Mouse (Mus musculus) stomach, embryonic 15.5 days (tissue): Measurements from ENCODE around the gene Ahrr. TPM values are rescaled to one million over a fixed set of nuclear protein-coding genes. Genes with fewer than 3 reads are reported as not detected.

Experiments
- ATAC-seq: fragments of 200-750 bp; cut with Nextera tagmentation; 2 replicates; pipeline ENCODE4 v1.8.0; 2017; ENCODE audit warnings: low read depth, moderate number of reproducible peaks, moderate TSS enrichment; ENCODE audit not compliant: insufficient read depth, low FRiP score
- H3K27ac ChIP-seq: fragments of 300-500 bp; sonication (generic); 2 replicates; pipeline ENCODE4 v1.5.1; 2015; ENCODE audit warnings: mild to moderate bottlenecking, inconsistent platforms
- H3K27me3 ChIP-seq: fragments of 300-500 bp; sonication (generic); replicated peaks from 2 replicates; pipeline ENCODE4 v1.6.1; 2015; ENCODE audit warnings: inconsistent platforms
- H3K36me3 ChIP-seq: fragments of 300-500 bp; sonication (generic); 2 replicates; pipeline ENCODE4 v1.6.1; 2015; ENCODE audit warnings: inconsistent platforms
- H3K4me1 ChIP-seq: fragments of 300-500 bp; sonication (generic); 2 replicates; pipeline ENCODE4 v1.6.1; 2015; ENCODE audit warnings: inconsistent platforms
- H3K4me2 ChIP-seq: fragments of 300-500 bp; sonication (generic); 2 replicates; pipeline ENCODE4 v1.6.1; 2015; ENCODE audit warnings: mild to moderate bottlenecking, inconsistent platforms
- H3K4me3 ChIP-seq: fragments of 300-500 bp; sonication (generic); replicated peaks from 2 replicates; pipeline ENCODE4 v1.5.1; 2015; ENCODE audit warnings: inconsistent platforms
- H3K9ac ChIP-seq: fragments of 300-500 bp; sonication (generic); 2 replicates; pipeline ENCODE4 v1.6.1; 2015; ENCODE audit warnings: inconsistent platforms
- H3K9me3 ChIP-seq: fragments of 300-500 bp; sonication (generic); 2 replicates; pipeline ENCODE4 v1.6.1; 2016; ENCODE audit warnings: inconsistent platforms
- WGBS: fragments of 180-500 bp; shearing (Covaris S2); methylation state at CpG from one replicate; pipeline ENCODE4 v1.1.7; 2015; 5-methylcytosine and 5-hydroxymethylcytosine counted together
- polyA plus RNA-seq: library from polyadenylated mRNA; unstranded; fragments of >200 nt; fragmentation: Nextera tagmentation; extraction: Ambion mirVana; gene quantifications from 2 replicates; pipeline ENCODE4 v1.2.1, GENCODE M21; 2015

Gene Ahrr
- polyA plus RNA-seq, 1 experiment from 2014 or later = 0.50 TPM

- Histone ChIP-seq H3K9me3 (no peaks in the 10 kb centered on the region), H3K9ac (no peak overlapping the region), H3K36me3 (no peaks in the 10 kb centered on the region), H3K4me3 (no peak overlapping the region), H3K27ac (no peak overlapping the region), H3K27me3 (no peaks in the 10 kb centered on the region), H3K4me1 (no peaks in the 10 kb centered on the region), H3K4me2 (no peak overlapping the region)
- 38% methylated on average over 1 of the region's 1 CpGs for WGBS
- ATAC-seq = no peak
Observed at GRCm38 (mm10) chr13:74220659-74221058, 71.5 kb downstream of the Ahrr start.

DNA sequence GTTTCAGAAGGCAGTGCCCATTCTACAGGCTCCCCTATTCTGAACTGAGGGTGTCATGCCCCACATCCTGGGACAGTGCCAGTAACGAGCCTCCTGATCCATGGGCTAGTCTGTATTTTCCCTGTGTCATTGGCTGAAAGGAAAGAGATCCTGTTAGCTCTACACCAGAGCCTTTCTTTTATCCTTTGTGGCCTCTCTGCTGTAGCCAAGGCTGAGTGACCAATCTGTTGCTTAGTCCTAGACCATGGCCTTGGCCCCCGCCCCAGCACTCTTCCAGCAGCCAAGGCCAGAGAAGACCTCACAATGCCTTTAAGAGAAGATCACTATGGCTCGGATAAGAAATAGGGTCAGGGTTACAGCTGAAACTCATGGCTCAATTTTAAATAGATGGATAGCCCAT, 73.7 kb downstream of the Ahrr start:
- Histone ChIP-seq H3K4me2 (no peak overlapping the region), H3K36me3 (no peaks in the 10 kb centered on the region), H3K4me1 (no peaks in the 10 kb centered on the region), H3K27ac (no peak overlapping the region), H3K9me3 (no peaks in the 10 kb centered on the region), H3K9ac (no peak overlapping the region), H3K27me3 (no peaks in the 10 kb centered on the region), H3K4me3 (no peak overlapping the region)
- WGBS = 77% methylated on average over 3 of the region's 3 CpGs
- ATAC-seq = no peak

GRCm38 (mm10) chr13:74208986-74209345, 83.2 kb downstream of the Ahrr start:
- peak overlapping the region; percentile 65 for H3K4me2 ChIP-seq
- H3K9ac ChIP-seq = peak overlapping the region; percentile 74
- H3K27ac ChIP-seq = peak overlapping the region; percentile 90
- 0 out of 2 replicates have a peak, but pooled peaks cover 7% of the 10 kb centered on the region for H3K4me1 ChIP-seq
- H3K4me3 ChIP-seq = peak overlapping the region; percentile 87
- H3K9me3 ChIP-seq = no peaks in the 10 kb centered on the region
- H3K27me3 ChIP-seq = no peaks in the 10 kb centered on the region
- 0 out of 2 replicates have a peak, but pooled peaks have one; percentile 40 for ATAC-seq
- 15% methylated on average over 12 of the region's 12 CpGs for WGBS
- H3K36me3 ChIP-seq = peaks cover 3% of the 10 kb centered on the region

DNA sequence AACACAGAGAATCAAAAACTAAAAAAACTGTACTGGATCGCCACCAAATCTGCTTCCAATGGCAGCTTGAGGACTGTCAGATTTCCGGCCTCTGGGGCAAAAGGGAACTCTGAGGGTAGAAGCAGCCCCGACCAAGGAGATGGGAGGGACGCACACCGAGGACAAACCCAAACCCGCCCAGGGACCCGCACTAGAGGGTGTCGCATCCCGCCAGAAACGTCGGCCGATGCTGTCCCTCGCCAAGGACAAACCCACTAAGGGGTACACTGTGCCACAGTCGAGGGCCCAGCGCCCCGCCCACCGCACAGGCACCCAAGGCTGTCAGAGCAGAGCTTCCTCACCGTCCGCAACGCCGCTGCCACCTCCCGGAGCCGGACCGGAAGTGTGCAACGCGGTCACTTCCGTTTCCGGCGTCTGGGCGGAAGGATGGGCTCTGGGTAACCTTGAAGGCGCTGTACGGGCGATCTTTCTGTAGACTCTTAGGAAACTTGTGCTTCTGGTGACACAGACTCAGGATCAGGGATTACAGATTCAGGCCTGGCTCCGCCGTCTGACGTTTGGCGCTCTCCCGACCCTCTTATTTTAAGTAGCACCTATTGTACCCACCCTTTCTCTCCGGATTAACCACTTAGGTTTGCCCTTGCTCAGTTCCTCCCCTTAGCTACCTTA, 83.7 kb downstream of the Ahrr start, which contains the start of gene Exoc3:
Gene Exoc3 (minus strand): TSS at position 416 of the 669 bp plus-strand sequence.
- H3K4me1 ChIP-seq = 0 out of 2 replicates have a peak, but pooled peaks cover 7% of the 10 kb centered on the region
- H3K9ac ChIP-seq = peak within 1 kb of the TSS; percentile 74
- H3K27ac ChIP-seq = peak within 1 kb of the TSS; percentile 90
- H3K36me3 ChIP-seq = peaks cover 7% of the 10 kb centered on the region
- peak; percentile 95 for ATAC-seq
- H3K4me3 ChIP-seq = peak within 1 kb of the TSS; percentile 87
- WGBS = under 1% methylated on average over 39 of the region's 39 CpGs
- peak within 1 kb of the TSS; percentile 65 for H3K4me2 ChIP-seq
- no peaks in the 10 kb centered on the region for H3K27me3 ChIP-seq
- H3K9me3 ChIP-seq = no peaks in the 10 kb centered on the region

- no peak overlapping the region for H3K9ac ChIP-seq
- H3K9me3 ChIP-seq = no peaks in the 10 kb centered on the region
- H3K36me3 ChIP-seq = peaks cover 22% of the 10 kb centered on the region
- H3K4me3 ChIP-seq = no peak overlapping the region
- WGBS = 79% methylated on average over 3 of the region's 3 CpGs
- no peak overlapping the region for H3K4me2 ChIP-seq
- no peaks in the 10 kb centered on the region for H3K4me1 ChIP-seq
- H3K27me3 ChIP-seq = no peaks in the 10 kb centered on the region
- H3K27ac ChIP-seq = no peak overlapping the region
- ATAC-seq = no peak
Observed at GRCm38 (mm10) chr13:74196451-74196850, 95.7 kb downstream of the Ahrr start.

DNA sequence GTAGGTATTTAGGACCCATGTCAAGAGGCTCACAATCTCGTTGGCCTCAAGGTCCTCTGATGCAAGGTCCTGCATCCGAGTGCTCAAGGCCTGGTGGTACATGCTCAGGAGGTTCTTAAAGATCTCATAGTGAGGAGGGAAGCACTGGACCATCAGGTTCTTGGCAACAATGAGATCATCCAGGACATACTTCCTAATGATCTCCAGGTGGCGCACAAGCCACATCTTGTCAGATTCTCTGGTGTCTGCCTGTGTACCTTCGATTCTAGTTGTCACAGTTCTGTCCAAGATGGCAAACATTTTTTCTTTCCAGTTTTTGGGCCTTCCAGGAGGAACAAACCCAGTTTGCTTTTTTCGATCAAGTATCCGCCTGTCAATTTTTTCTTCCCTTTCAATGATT, 99.5 kb downstream of the Ahrr start:
- Histone ChIP-seq H3K27ac (no peak overlapping the region), H3K9me3 (no peaks in the 10 kb centered on the region), H3K4me3 (no peak overlapping the region), H3K9ac (no peak overlapping the region), H3K36me3 (peaks cover 26% of the 10 kb centered on the region), H3K4me2 (no peak overlapping the region), H3K4me1 (no peaks in the 10 kb centered on the region), H3K27me3 (no peaks in the 10 kb centered on the region)
- ATAC-seq = no peak
- 75% methylated on average over 6 of the region's 6 CpGs for WGBS

- Histone ChIP-seq H3K27ac (no peak overlapping the region), H3K9ac (no peak overlapping the region), H3K9me3 (no peaks in the 10 kb centered on the region), H3K4me3 (no peak overlapping the region), H3K27me3 (no peaks in the 10 kb centered on the region), H3K4me1 (no peaks in the 10 kb centered on the region), H3K4me2 (no peak overlapping the region), H3K36me3 (peaks cover 12% of the 10 kb centered on the region)
- WGBS = 92% methylated on average over 5 of the region's 5 CpGs
- ATAC-seq = no peak
Observed at GRCm38 (mm10) chr13:74183011-74183695, 109.0 kb downstream of the Ahrr start.

- H3K4me3 ChIP-seq = no peak overlapping the region
- 88% methylated on average over 5 of the region's 5 CpGs for whole genome bisulfite sequencing
- H3K9me3 ChIP-seq = no peaks in the 10 kb centered on the region
- H3K9ac ChIP-seq = no peak overlapping the region
- no peak overlapping the region for H3K27ac ChIP-seq
- peaks cover 24% of the 10 kb centered on the region for H3K36me3 ChIP-seq
- H3K4me2 ChIP-seq = no peak overlapping the region
- ATAC-seq = no peak
- no peaks in the 10 kb centered on the region for H3K4me1 ChIP-seq
- no peaks in the 10 kb centered on the region for H3K27me3 ChIP-seq
Observed at GRCm38 (mm10) chr13:74172036-74172435, 120.1 kb downstream of the Ahrr start.

DNA sequence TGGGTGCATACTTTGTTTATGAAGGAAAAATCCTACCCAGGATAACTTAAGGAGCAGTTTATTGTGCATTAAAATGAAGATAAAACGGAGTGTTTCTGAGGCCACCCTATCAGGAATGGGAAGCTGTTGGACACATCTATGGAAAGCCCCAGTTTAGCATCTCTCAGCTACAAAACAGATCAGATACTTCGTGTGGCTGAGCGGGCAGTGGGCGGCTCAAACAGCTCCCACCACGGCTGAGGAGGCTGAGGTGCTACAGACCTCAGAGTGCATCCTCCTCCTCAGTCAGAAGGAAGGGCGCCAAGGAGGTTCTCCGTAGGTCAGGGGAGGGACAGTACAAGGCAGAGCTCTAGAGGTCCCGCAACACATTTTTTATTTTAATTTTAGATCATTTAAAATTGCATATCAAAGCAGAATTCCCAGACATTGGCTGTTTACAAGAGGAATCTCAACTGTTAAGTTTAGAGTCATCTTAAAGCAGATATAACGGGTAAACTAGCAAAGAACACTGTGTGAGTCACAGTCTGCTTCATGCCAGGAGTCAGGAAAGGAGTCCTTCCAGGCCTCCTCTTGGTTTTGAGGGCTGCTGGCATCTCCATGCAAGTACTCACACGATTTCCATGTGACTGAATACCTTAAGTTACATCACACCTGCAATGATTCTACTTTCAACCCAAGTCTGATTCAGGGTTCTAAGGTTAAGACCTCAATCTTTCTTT, 122.5 kb downstream of the Ahrr start:
- Histone ChIP-seq H3K4me1 (no peaks in the 10 kb centered on the region), H3K27ac (no peak overlapping the region), H3K27me3 (no peaks in the 10 kb centered on the region), H3K4me2 (no peak overlapping the region), H3K4me3 (no peak overlapping the region), H3K9me3 (no peaks in the 10 kb centered on the region), H3K9ac (no peak overlapping the region), H3K36me3 (peaks cover 24% of the 10 kb centered on the region)
- ATAC-seq = no peak
- 86% methylated on average over 10 of the region's 10 CpGs for WGBS

GRCm38 (mm10) chr13:74167492-74167891, 124.6 kb downstream of the Ahrr start:
- Histone ChIP-seq H3K4me3 (peak overlapping the region; percentile 51; the same call in 1 of the 2 replicates), H3K9ac (no peak overlapping the region), H3K36me3 (0 out of 2 replicates have a peak, but pooled peaks cover 8% of the 10 kb centered on the region), H3K4me1 (no peaks in the 10 kb centered on the region), H3K27me3 (no peaks in the 10 kb centered on the region), H3K9me3 (no peaks in the 10 kb centered on the region), H3K27ac (no peak overlapping the region), H3K4me2 (peak overlapping the region; percentile 86; the same call in 1 of the 2 replicates)
- WGBS = 74% methylated on average over 2 of the region's 2 CpGs
- ATAC-seq = no peak

DNA sequence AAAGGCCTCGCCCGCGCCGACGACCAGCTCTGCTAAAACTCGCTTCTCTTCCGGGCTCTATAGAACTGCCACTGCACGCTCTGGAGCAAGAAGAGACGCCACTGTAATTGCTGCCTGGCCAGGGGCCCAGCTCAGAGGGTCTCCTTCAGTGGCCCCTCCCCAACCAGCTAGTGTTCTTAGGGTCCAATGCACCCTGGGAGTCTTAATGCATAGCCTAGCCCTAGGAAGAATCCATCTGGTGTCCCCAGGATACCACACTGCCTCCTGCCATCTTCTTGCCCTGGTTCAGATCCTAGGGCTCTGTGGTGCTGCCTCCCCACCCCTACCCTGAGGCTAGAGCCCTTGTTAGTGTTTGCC, 125.1 kb downstream of the Ahrr start:
- H3K9me3 ChIP-seq = no peaks in the 10 kb centered on the region
- no peak; the same call in 1 of the 2 replicates for ATAC-seq
- no peaks in the 10 kb centered on the region for H3K4me1 ChIP-seq
- no peak overlapping the region for H3K9ac ChIP-seq
- H3K27me3 ChIP-seq = no peaks in the 10 kb centered on the region
- H3K36me3 ChIP-seq = 0 out of 2 replicates have a peak, but pooled peaks cover 8% of the 10 kb centered on the region
- H3K27ac ChIP-seq = no peak overlapping the region
- peak overlapping the region; percentile 51 for H3K4me3 ChIP-seq
- peak overlapping the region; percentile 86 for H3K4me2 ChIP-seq
- 8% methylated on average over 9 of the region's 9 CpGs for WGBS
